Mouse (Mus musculus): ENCODE results near the gene Olfr1247. TPM values are rescaled to one million over a fixed set of nuclear protein-coding genes. Genes with fewer than 3 reads are reported as not detected.

Olfr1247 gene
- not detected in 2 replicates for polyA plus RNA-seq (2015; fragmentation: Nextera tagmentation; extraction: Ambion mirVana)

DNA sequence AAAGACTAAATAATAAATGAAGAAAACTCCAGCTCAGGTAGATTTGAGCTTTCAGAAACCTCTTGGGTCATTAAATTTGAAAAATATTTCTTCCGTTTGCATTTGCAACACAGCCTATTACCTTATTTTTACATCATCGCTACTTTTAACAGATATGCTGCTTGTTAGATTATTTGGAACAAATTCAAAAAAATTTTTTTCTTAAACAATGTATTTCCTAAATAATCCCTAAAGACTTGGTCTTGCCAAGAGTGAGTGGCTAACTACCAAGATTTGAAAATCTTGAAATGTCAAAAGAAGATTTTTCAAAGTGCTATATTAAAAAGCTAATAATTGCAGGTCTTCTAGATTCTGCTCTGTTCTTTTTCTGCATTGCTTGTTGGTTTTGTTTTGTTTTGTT lies at the start of gene Olfr1247:
Gene Olfr1247 (minus strand): TSS at position 101 of the 400 bp plus-strand sequence.

DNA sequence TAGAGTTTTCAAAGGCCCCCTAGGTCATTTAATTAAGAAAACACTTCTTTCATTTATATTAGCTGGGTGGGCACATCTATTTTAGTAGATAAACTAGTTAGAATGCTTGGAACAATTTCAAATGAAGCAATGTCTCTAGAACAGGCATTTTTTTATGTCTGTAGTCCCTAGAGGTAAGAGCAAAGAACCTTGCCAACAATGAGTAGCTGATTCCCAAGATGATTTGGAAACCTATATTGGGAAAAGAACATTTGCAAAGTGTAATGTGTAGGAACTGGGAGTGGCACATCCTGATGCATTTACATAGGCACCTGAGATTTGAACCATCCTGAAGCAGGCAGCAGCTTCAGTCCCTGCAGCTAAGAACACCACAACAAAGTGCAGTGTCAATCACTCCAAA lies 47.4 kb upstream of the Olfr1247 start, which contains the start of gene Olfr1250:
Gene Olfr1250 (minus strand): TSS at position 101 of the 400 bp plus-strand sequence.

GRCm38 (mm10) chr2:89634883-89635282 lies 21.0 kb upstream of the Olfr1247 start, which contains the start of gene Olfr1249:
Olfr1249 (minus strand) TSS chr2:89634983.

GRCm38 (mm10) chr2:89618145-89618544 lies 4.2 kb upstream of the Olfr1247 start, which contains the start of gene Olfr1248:
Olfr1248 (minus strand) TSS chr2:89618245.

DNA sequence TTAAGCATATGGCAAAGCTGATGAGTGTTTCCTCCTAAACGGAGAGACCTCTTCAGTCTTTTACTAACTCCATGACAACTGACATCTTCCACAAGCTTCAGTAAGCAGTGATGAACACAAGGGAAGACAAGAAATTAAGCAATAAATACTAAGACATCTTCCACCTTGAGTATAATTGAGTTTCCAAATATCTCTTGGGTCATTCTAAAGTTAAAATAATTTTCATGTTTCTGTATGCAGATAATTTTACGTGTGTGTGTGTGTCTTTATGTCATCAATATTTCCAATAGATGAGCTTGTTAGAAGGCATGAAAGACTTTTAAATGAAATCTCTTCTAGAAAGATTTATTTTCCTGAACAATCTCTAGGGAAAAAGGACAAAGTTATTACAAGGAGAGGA lies 20.9 kb downstream of the Olfr1247 start, which contains the start of gene Olfr1246:
Gene Olfr1246 (minus strand): TSS at position 101 of the 400 bp plus-strand sequence.

GRCm38 (mm10) chr2:89578347-89578746 lies 35.6 kb downstream of the Olfr1247 start, which contains the start of gene Olfr1245:
Olfr1245 (minus strand) TSS chr2:89578447.

Other genes starting within 250 kb of the Olfr1247 start
- gene Olfr1234, start 249.3 kb downstream of the Olfr1247 start, polyA plus RNA-seq (2015; fragmentation: Nextera tagmentation; extraction: Ambion mirVana): not detected in 2 replicates
- not detected in 2 replicates for gene Olfr1238, start 204.5 kb downstream of the Olfr1247 start, polyA plus RNA-seq (2015; fragmentation: Nextera tagmentation; extraction: Ambion mirVana)
- gene Olfr1239, start 193.7 kb downstream of the Olfr1247 start, polyA plus RNA-seq (2015; fragmentation: Nextera tagmentation; extraction: Ambion mirVana): not detected in 2 replicates
- not detected in 2 replicates for gene Olfr1240, start 171.1 kb downstream of the Olfr1247 start, polyA plus RNA-seq (2015; fragmentation: Nextera tagmentation; extraction: Ambion mirVana)
- not detected in 2 replicates for gene Olfr1241, start 127.0 kb downstream of the Olfr1247 start, polyA plus RNA-seq (2015; fragmentation: Nextera tagmentation; extraction: Ambion mirVana)
- gene Olfr1242, start 115.8 kb downstream of the Olfr1247 start, polyA plus RNA-seq (2015; fragmentation: Nextera tagmentation; extraction: Ambion mirVana): not detected in 2 replicates
- not detected in 2 replicates for gene Olfr1243, start 82.6 kb downstream of the Olfr1247 start, polyA plus RNA-seq (2015; fragmentation: Nextera tagmentation; extraction: Ambion mirVana)
- not detected in 2 replicates for gene Olfr1245, start 35.7 kb downstream of the Olfr1247 start, polyA plus RNA-seq (2015; fragmentation: Nextera tagmentation; extraction: Ambion mirVana)
- gene Olfr1246, start 21.0 kb downstream of the Olfr1247 start, polyA plus RNA-seq (2015; fragmentation: Nextera tagmentation; extraction: Ambion mirVana): not detected in 2 replicates
- not detected in 2 replicates for gene Olfr1248, start 4.1 kb upstream of the Olfr1247 start, polyA plus RNA-seq (2015; fragmentation: Nextera tagmentation; extraction: Ambion mirVana)
- not detected in 2 replicates for gene Olfr1249, start 20.9 kb upstream of the Olfr1247 start, polyA plus RNA-seq (2015; fragmentation: Nextera tagmentation; extraction: Ambion mirVana)
- not detected in 2 replicates for gene Olfr1250, start 47.3 kb upstream of the Olfr1247 start, polyA plus RNA-seq (2015; fragmentation: Nextera tagmentation; extraction: Ambion mirVana)
- gene Olfr1251, start 57.8 kb upstream of the Olfr1247 start, polyA plus RNA-seq (2015; fragmentation: Nextera tagmentation; extraction: Ambion mirVana): not detected in 2 replicates
- gene Olfr1252, start 110.9 kb upstream of the Olfr1247 start, polyA plus RNA-seq (2015; fragmentation: Nextera tagmentation; extraction: Ambion mirVana): not detected in 2 replicates
- gene Olfr1253, start 143.0 kb upstream of the Olfr1247 start, polyA plus RNA-seq (2015; fragmentation: Nextera tagmentation; extraction: Ambion mirVana): not detected in 2 replicates
- not detected in 2 replicates for gene Olfr1254, start 179.5 kb upstream of the Olfr1247 start, polyA plus RNA-seq (2015; fragmentation: Nextera tagmentation; extraction: Ambion mirVana)
- gene Olfr1255, start 197.9 kb upstream of the Olfr1247 start, polyA plus RNA-seq (2015; fragmentation: Nextera tagmentation; extraction: Ambion mirVana): not detected in 2 replicates
- not detected in 2 replicates for gene Olfr1256, start 227.4 kb upstream of the Olfr1247 start, polyA plus RNA-seq (2015; fragmentation: Nextera tagmentation; extraction: Ambion mirVana)
- not detected in 2 replicates for gene Olfr48, start 234.1 kb upstream of the Olfr1247 start, polyA plus RNA-seq (2015; fragmentation: Nextera tagmentation; extraction: Ambion mirVana)

Data from adrenal gland, postnatal 0 days (tissue).